Mouse (Mus musculus): ENCODE results near the gene Unc93b1. TPM values are rescaled to one million over a fixed set of nuclear protein-coding genes. Genes with fewer than 3 reads are reported as not detected.
A peak's percentile ranks its signal among the peaks of the same experiment; 100 is the strongest.

The Unc93b1 gene
- 1 to 10 TPM; 3.2 to 5.8 TPM for total RNA-seq (2021)
- long read RNA-seq, experiment 1, partial matches to known transcripts = 1 of 6 reads
- long read RNA-seq, experiment 1, other reads (novel, unspliced or antisense) = 1 of 6 reads
- long read RNA-seq, experiment 2, partial matches to known transcripts = 0 of 3 reads
- long read RNA-seq, experiment 2, other reads (novel, unspliced or antisense) = 0 of 3 reads

- peak; percentile 51 for DNase-seq (ENCODE audit: low spot score)
These were observed at the start of gene Unc93b1 for GRCm38 (mm10) chr19:3935032-3935895. Gene Unc93b1, plus strand, starts transcription at chr19:3935186.

- no peak for DNase-seq (ENCODE audit: low spot score)
These were observed 45.9 kb upstream of the Unc93b1 start for GRCm38 (mm10) chr19:3889096-3889495.

- no peak for DNase-seq (ENCODE audit: low spot score)
These were observed 44.8 kb upstream of the Unc93b1 start for GRCm38 (mm10) chr19:3890181-3890580.

GRCm38 (mm10) chr19:3893545-3894116 is 41.4 kb upstream of the Unc93b1 start:
- no peak for DNase-seq (ENCODE audit: low spot score)

GRCm38 (mm10) chr19:3894294-3894693 is 40.7 kb upstream of the Unc93b1 start:
- no peak for DNase-seq (ENCODE audit: low spot score)

GRCm38 (mm10) chr19:3895171-3895631 is 39.8 kb upstream of the Unc93b1 start:
- no peak for DNase-seq (ENCODE audit: low spot score)

DNA sequence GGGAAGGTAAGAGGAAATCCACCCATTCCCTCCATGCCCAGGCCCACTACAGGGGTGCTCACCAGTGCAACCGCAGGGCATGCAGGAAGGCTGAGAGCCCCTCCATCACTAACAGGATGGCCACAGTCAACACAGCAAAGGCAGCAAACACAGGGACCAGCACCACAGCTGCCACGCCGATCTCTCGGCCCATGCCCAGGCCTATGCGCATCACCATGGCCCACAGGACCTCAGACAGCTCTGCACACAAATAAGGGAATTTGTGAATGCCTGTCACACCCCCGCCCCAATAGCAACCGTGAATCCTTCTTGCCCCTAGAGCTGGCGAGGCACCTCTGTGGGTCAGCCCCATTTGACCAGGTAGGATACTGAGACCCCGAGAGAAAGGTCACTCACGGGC is 38.8 kb upstream of the Unc93b1 start:
- no peak for DNase-seq (ENCODE audit: low spot score)

DNA sequence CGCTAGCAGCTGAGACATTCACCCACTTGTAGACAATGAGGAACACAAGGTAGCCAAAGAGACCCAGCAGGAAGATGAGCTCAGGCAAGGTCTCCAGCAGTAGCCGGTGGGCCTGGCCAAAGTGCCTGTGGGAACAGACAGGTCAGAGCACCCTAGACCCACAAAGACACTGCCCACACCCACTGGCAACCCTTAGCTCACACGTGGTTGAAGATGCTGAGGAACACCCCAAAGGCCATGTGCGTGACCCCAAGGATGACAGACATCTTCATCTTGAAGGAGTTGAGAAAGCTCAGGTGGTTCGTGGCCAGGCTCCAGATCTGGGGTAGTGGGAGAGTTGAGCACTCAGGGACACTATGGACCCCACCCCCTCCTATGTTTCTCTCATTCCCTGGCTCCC is 37.4 kb upstream of the Unc93b1 start:
- DNase-seq (ENCODE audit: low spot score) = no peak

DNA sequence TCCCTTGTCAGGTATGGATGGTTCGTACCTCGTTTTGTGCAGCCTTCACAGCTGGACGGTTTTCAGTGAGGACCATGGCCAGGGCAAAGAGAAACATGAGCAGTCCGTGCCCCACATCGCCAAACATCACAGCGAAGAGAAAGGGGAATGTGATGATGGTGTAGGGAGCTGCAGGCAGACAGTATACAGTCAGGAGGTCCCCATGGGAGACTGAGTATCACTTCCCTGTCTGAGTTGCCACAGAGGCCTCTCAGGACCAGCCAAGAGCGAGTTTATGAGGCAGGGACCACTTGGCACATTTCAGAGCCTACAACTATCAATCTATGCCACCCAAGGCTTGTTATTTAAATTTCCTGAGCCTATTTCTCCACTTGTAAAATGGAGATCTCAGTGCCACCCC is 36.0 kb upstream of the Unc93b1 start:
- no peak for DNase-seq (ENCODE audit: low spot score)

GRCm38 (mm10) chr19:3899618-3900017 is 35.4 kb upstream of the Unc93b1 start:
- DNase-seq (ENCODE audit: low spot score) = no peak

DNA sequence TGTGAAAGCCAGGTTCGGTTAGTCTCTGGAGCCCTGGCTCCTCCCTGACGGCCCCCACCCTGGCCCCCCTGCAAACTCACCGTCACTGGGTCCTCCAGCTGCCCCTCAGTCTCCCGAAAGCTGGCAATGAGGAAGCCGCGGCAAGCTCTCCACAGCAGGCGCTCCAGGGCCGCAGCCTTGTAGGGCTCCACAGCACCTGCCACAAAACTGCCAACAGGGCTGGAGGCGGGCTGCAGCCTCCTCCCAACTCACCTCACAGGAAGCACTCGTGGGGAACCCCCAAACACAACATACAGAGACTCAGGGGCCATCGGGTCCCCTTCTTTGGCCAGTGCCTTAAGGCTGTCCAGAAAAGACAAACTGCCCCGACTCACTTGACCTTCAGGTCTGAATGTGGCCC is 32.0 kb upstream of the Unc93b1 start:
- DNase-seq (ENCODE audit: low spot score) = no peak

DNA sequence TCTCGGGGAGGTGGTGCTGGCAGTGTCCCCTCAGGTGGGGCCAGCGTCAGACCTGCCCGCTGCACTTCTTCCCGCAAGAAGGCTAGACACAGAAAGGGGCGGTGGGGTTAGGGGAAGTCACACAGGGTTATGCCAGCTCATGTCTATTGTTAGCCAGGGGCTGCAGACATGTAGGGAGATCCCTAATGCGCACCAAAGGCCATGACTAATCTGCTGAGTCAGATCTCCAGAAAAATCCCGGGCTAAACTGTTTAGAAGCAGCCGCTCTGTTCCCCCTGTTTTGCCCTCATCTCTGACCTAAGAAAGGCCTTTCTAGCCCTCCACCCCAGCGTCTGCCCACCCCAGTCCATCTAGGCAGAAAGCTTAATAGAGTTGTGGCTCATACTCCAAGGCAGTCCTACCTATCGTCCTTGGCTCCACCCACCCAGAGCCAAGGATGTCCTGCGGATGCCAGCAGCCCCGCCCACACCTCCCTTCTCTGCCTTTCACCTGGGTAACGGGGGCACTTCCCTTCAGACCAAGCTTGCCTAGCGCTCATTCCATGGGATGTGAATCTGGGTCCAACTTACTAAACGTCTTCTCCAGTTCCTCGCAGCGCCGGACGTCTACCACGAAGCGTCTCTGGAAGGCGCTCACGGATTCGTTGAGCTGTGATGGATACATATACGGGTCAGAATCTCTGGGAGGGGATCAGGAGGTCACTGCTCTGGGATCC is 31.2 kb upstream of the Unc93b1 start:
- DNase-seq (ENCODE audit: low spot score) = no peak

GRCm38 (mm10) chr19:3904363-3904675 is 30.7 kb upstream of the Unc93b1 start:
- DNase-seq (ENCODE audit: low spot score) = no peak

GRCm38 (mm10) chr19:3905261-3905969 is 29.6 kb upstream of the Unc93b1 start:
- DNase-seq (ENCODE audit: low spot score) = peak; percentile 37

DNA sequence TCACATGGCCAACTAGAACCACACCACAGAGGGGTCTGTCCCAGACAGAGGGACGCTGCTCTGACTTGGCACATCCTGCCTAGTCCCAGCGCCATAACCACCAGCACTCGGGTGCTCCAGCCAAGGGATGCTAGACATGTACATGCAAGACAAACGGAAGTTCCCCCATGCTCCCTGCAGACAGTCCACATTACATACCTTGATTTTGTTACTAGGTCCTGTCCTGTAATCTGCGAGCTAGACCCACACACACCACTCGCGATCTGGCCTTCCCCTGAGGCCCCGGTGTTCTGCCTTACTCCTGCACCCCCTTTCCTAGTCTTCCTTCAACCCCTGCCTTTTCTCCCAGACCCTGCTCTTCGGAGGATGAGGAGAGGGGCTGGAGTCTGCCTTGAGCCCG is 28.7 kb upstream of the Unc93b1 start:
- no peak for DNase-seq (ENCODE audit: low spot score)

GRCm38 (mm10) chr19:3906795-3907786 is 27.9 kb upstream of the Unc93b1 start, which contains the start of gene Tcirg1:
Gene Tcirg1, minus strand, starts transcription at chr19:3907133.
- peak; percentile 76 for DNase-seq (ENCODE audit: low spot score)

GRCm38 (mm10) chr19:3907876-3908660 is 26.9 kb upstream of the Unc93b1 start:
- no peak for DNase-seq (ENCODE audit: low spot score)

- no peak for DNase-seq (ENCODE audit: low spot score)
These were observed 24.8 kb upstream of the Unc93b1 start for GRCm38 (mm10) chr19:3910206-3910605.

Measured in gastrocnemius, adult 18-20 months (tissue).